In the genomic region with DNA sequence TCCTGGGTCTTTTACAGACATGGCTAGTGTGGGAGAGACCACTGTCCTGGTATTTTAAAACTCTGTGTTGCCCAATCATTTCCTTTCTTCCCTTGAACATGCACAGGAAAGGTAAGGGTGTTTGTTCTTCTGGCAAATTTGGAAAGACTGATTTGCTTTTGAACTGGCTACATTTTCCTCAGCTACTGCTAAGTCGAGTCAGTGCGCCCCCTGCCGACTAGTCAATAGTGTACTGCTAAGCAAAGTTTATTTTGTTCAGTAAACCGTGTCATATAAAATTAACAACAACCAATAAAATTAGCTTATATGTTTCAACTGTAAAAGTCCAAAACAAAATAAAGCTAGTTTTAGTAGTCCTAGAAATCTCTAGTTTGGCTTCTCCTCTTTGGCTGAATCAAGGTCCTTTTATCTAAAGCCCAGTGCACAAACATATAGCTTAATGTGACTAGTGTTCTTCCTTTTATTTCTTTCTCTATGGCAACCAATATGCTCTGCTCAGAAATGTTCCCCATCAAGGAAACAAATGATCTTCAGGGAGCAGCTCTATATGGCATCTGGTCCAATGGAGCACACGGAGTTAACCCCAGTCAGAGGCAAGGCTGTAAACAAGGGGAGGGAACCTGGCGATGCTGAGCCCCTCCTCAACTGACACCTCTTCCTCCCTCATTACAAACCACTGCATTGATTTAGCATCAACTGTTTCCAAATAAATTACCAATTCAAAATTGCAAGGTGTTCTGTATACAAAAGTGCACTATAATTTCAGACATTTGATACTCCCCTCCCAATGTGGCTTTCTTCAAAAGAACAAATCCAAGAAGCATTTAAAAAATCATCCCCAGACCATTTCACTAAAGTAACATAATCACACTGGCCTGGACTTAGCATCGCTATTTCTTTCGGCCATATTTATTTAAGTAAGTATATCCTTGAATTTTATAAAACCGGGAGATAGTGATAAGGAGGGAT, we compare ENCODE assay signal across 9 mouse cellular contexts. TPM values are rescaled to one million over a fixed set of nuclear protein-coding genes. Genes with fewer than 3 reads are reported as not detected.
A peak's percentile ranks its signal among the peaks of the same experiment; 100 is the strongest.
DNase-seq lines count a peak whose midpoint lies in the region; ATAC-seq and TF ChIP-seq lines count a peak whose summit lies in the region.
"Had no signal": no experiment of that assay in that cellular context is flagged by ENCODE, and none has a peak within 500 bp of the region (broad histone marks: within the 10 kb centered on the region; RNA-seq: fewer than 3 reads in every experiment).

No protein-coding gene starts in this region.

- H3K9ac ChIP-seq in ES-E14 (ENCODE audit: insufficient read depth, low read depth, low read length, poor library complexity, severe bottlenecking), result no peak overlapping the region
- H3K9ac ChIP-seq in hindbrain, embryonic 13.5 days, result peak overlapping the region; percentile 89
- H3K9ac ChIP-seq in neural tube, embryonic 12.5 days, result peak overlapping the region; percentile 86
- H3K9ac ChIP-seq: liver, embryonic 15.5 days had no signal

- no peak overlapping the region for H3K4me3 ChIP-seq in ES-E14 (ENCODE audit: insufficient read depth in 1 of 2, low read depth in 1 of 2, low read length in 2 of 2, poor library complexity in 1 of 2, severe bottlenecking in 1 of 2)
- H3K4me3 ChIP-seq in hindbrain, embryonic 13.5 days, result peak overlapping the region; percentile 80
- peak overlapping the region; percentile 96 for H3K4me3 ChIP-seq in neural tube, embryonic 12.5 days
- H3K4me3 ChIP-seq: liver, embryonic 15.5 days had no signal

- peaks cover 0 to 3% of the 10 kb centered on the region in 2 experiments; a peak in 1 of 4 replicates for H3K4me1 ChIP-seq in ES-E14 (ENCODE audit: control insufficient read depth in 2 of 2, insufficient read depth in 2 of 2, low read length in 2 of 2, poor library complexity in 1 of 2)
- peaks cover 50% of the 10 kb centered on the region for H3K4me1 ChIP-seq in hindbrain, embryonic 13.5 days (replicated peaks)
- peaks cover 18% of the 10 kb centered on the region for H3K4me1 ChIP-seq in neural tube, embryonic 12.5 days

- intact Hi-C loops in left cerebral cortex, postnatal 14 days (cut with DNase I), result loop anchor here (2.0 to 10.0 kb wide), 9 partner anchors 339 to 1657 kb away; no protein-coding TSS in a partner anchor

- peak; percentile 45 for DNase-seq in heart, adult 8-10 months (ENCODE audit: low spot score)
- no peak for DNase-seq in heart, adult 11 months
- DNase-seq in ES-E14 (ENCODE audit: low read depth, low spot score), result no peak
- peak; percentile 93 for DNase-seq in embryo, embryonic 10 days (ENCODE audit: low spot score)
- peak; percentile 88 to 90 for DNase-seq in left cerebral cortex, postnatal 14 days (ENCODE audit: low spot score in 2 of 2)
- no peak for DNase-seq in spleen, adult 12 weeks (ENCODE audit: low spot score)

- peak; percentile 6; the same call in 1 of the 2 replicates for ATAC-seq in hindbrain, embryonic 13.5 days (ENCODE audit: low FRiP score)
- ATAC-seq in neural tube, embryonic 12.5 days (ENCODE audit: low FRiP score, low read depth), result peak; percentile 54

- no peak overlapping the region for H3K27ac ChIP-seq in ES-E14 (ENCODE audit: insufficient read depth, low read depth, low read length, poor library complexity, severe bottlenecking)
- peak overlapping the region; percentile 99 for H3K27ac ChIP-seq in hindbrain, embryonic 13.5 days
- peak overlapping the region; percentile 75 for H3K27ac ChIP-seq in neural tube, embryonic 12.5 days
- H3K27ac ChIP-seq: liver, embryonic 15.5 days had no signal

- H3K36me3 ChIP-seq in ES-E14 (ENCODE audit: control insufficient read depth, insufficient read depth, low read length, poor library complexity, severe bottlenecking), result no peaks in the 10 kb centered on the region
- H3K36me3 ChIP-seq in hindbrain, embryonic 13.5 days, result no peaks in the 10 kb centered on the region
- no peaks in the 10 kb centered on the region for H3K36me3 ChIP-seq in neural tube, embryonic 12.5 days
- H3K36me3 ChIP-seq: liver, embryonic 15.5 days had no signal

- peak overlapping the region; percentile 95 for H3K4me2 ChIP-seq in hindbrain, embryonic 13.5 days
- peak overlapping the region; percentile 92 for H3K4me2 ChIP-seq in neural tube, embryonic 12.5 days (replicated peaks)
- H3K4me2 ChIP-seq: liver, embryonic 15.5 days had no signal

- H3K9me3 ChIP-seq in ES-E14 (ENCODE audit: control insufficient read depth, insufficient read depth, low read depth, low read length), result no peaks in the 10 kb centered on the region
- H3K9me3 ChIP-seq in hindbrain, embryonic 13.5 days, result no peaks in the 10 kb centered on the region
- no peaks in the 10 kb centered on the region for H3K9me3 ChIP-seq in neural tube, embryonic 12.5 days
- H3K9me3 ChIP-seq: liver, embryonic 15.5 days had no signal

- H3K27me3 ChIP-seq in hindbrain, embryonic 13.5 days, result no peaks in the 10 kb centered on the region
- 0 out of 2 replicates have a peak, but pooled peaks cover under 1% of the 10 kb centered on the region for H3K27me3 ChIP-seq in neural tube, embryonic 12.5 days (replicated peaks)

- in situ Hi-C loops in ES-E14 (cut with MboI; ENCODE audit: low sequenced_read_pairs in 2 of 2, unreplicated experiment in 2 of 2), result no loop called here

- WGBS in hindbrain, embryonic 13.5 days, result under 1% methylated on average over 9 of the region's 9 CpGs
- 1% methylated on average over 9 of the region's 9 CpGs for WGBS in neural tube, embryonic 12.5 days

TF ChIP-seq in ES-E14, 5 proteins besides CTCF, POLR2A, EP300 and RAD21:
- TF ChIP-seq HCFC1 (IDR thresholded peaks at IDR 0.05; ENCODE audit: borderline replicate concordance, insufficient read depth, low read length), result no peak
- TF ChIP-seq ZC3H11A (IDR thresholded peaks at IDR 0.05; ENCODE audit: borderline replicate concordance, low read depth, low read length), result 0 out of 2 replicates have a peak, but pooled peaks have one; percentile 24
TF ChIP-seq in ES-E14: peak in this region for 1.

RNA-seq across cellular contexts. Expression of a gene that starts 4.1 kb away (rescaled TPM):
- under 1 TPM in 1 of 4 experiments, not detected in 3; 0.09 TPM for total RNA-seq in heart, adult 8-10 months (2022)
- total RNA-seq in ES-E14 (2012; rRNA removed), result 0.21 and 0.31 TPM in 2 replicates
- polyA plus RNA-seq in hindbrain, embryonic 13.5 days (2015; fragmentation: Nextera tagmentation; extraction: Ambion mirVana), result 17.4 and 18.2 TPM in 2 replicates
- total RNA-seq in left cerebral cortex, postnatal 14 days (2021), result 10 to 100 TPM; 58.7 to 61.9 TPM
- polyA plus RNA-seq in neural tube, embryonic 12.5 days (2016; fragmentation: Nextera tagmentation; extraction: Ambion mirVana), result 17.2 and 17.8 TPM in 2 replicates

Comparison
In these comparisons a context has a peak if more than half of its experiments do, and no peak if none do; other contexts are left out.
1. DNase-seq: peak in heart, adult 8-10 months (single experiment), embryo, embryonic 10 days (single experiment) and left cerebral cortex, postnatal 14 days (2 of 2); none in heart, adult 11 months (single experiment), ES-E14 (single experiment) and spleen, adult 12 weeks (single experiment).
2. H3K4me3 ChIP-seq: peak in hindbrain, embryonic 13.5 days (single experiment) and neural tube, embryonic 12.5 days (single experiment); none in ES-E14 (0 of 2).
3. RNA of a gene that starts 4.1 kb away (total RNA-seq): 58.7 to 61.9 TPM in left cerebral cortex, postnatal 14 days; 0.21 to 0.31 TPM in ES-E14 and 0.09 TPM in heart, adult 8-10 months; every median in the first group is over 10 times any median in the second.